Mouse (Mus musculus) heart, embryonic 15.5 days (tissue): ENCODE measurements around the gene Tpx2. TPM values are rescaled to one million over a fixed set of nuclear protein-coding genes. Genes with fewer than 3 reads are reported as not detected.

Experiments
- ATAC-seq: fragments of 200-750 bp; cut with Nextera tagmentation; replicated peaks from 2 replicates; pipeline ENCODE4 v1.8.0; 2017; ENCODE audit warnings: low read depth, moderate TSS enrichment; ENCODE audit not compliant: insufficient number of reproducible peaks, insufficient read depth, low FRiP score
- H3K27ac ChIP-seq: fragments of 300-500 bp; sonication (generic); 2 replicates; pipeline ENCODE4 v1.5.1; 2015; ENCODE audit warnings: mild to moderate bottlenecking, inconsistent platforms
- H3K27me3 ChIP-seq: fragments of 300-500 bp; sonication (generic); 2 replicates; pipeline ENCODE4 v1.6.1; 2015; ENCODE audit warnings: inconsistent platforms
- H3K36me3 ChIP-seq: fragments of 300-500 bp; sonication (generic); 2 replicates; pipeline ENCODE4 v1.6.1; 2015; ENCODE audit warnings: mild to moderate bottlenecking, inconsistent platforms
- H3K4me1 ChIP-seq: fragments of 300-500 bp; sonication (generic); replicated peaks from 2 replicates; pipeline ENCODE4 v1.6.1; 2015; ENCODE audit warnings: inconsistent platforms
- H3K4me2 ChIP-seq: fragments of 300-500 bp; sonication (generic); 2 replicates; pipeline ENCODE4 v1.6.1; 2015; ENCODE audit warnings: inconsistent platforms, mild to moderate bottlenecking, moderate library complexity
- H3K4me3 ChIP-seq: fragments of 300-500 bp; sonication (generic); 2 replicates; pipeline ENCODE4 v1.5.1; 2015; ENCODE audit warnings: mild to moderate bottlenecking, inconsistent platforms
- H3K9ac ChIP-seq: fragments of 300-500 bp; sonication (generic); 2 replicates; pipeline ENCODE4 v1.6.1; 2015; ENCODE audit warnings: mild to moderate bottlenecking, inconsistent platforms
- H3K9me3 ChIP-seq: fragments of 300-500 bp; sonication (generic); replicated peaks from 2 replicates; pipeline ENCODE4 v1.6.1; 2016; ENCODE audit warnings: inconsistent platforms
- WGBS: fragments of 180-500 bp; shearing (Covaris S2); methylation state at CpG from one replicate; pipeline ENCODE4 v1.1.7; 2015; ENCODE audit warnings: mixed read lengths; 5-methylcytosine and 5-hydroxymethylcytosine counted together
- polyA plus RNA-seq: library from polyadenylated mRNA; unstranded; fragments of >200 nt; fragmentation: Nextera tagmentation; extraction: Ambion mirVana; gene quantifications from 2 replicates; pipeline ENCODE4 v1.2.1, GENCODE M21; 2015

The Tpx2 gene
- polyA plus RNA-seq, 1 experiment from 2014 or later, result 47.3 TPM

DNA sequence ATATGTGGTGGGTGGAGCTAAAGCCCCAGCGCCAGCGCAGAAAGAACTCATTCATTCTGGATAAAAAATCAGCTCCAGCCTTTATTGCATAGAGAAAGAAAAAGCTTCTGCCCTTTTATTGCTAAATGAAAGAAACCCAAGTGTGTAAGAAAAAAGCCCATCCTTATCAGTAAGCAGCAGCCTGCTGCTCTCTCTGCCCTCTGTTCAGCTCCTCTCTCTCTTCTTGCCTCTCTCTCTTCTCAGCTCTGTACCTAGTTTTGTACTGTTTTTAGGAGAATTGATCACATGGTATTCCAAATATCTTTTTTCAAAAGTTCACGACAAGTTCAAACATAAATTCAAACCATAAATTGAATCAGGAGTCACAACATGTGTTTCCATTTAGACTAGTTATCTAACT is 30.5 kb downstream of the Tpx2 start:
- no peaks in the 10 kb centered on the region for H3K9me3 ChIP-seq
- H3K4me3 ChIP-seq, result no peak overlapping the region
- WGBS, result 93% methylated on average over 3 of the region's 3 CpGs
- no peak for ATAC-seq
- no peak overlapping the region for H3K4me2 ChIP-seq
- H3K9ac ChIP-seq, result no peak overlapping the region
- H3K4me1 ChIP-seq, result no peaks in the 10 kb centered on the region
- H3K27ac ChIP-seq, result no peak overlapping the region
- no peaks in the 10 kb centered on the region for H3K27me3 ChIP-seq
- H3K36me3 ChIP-seq, result peaks cover 81% of the 10 kb centered on the region

DNA sequence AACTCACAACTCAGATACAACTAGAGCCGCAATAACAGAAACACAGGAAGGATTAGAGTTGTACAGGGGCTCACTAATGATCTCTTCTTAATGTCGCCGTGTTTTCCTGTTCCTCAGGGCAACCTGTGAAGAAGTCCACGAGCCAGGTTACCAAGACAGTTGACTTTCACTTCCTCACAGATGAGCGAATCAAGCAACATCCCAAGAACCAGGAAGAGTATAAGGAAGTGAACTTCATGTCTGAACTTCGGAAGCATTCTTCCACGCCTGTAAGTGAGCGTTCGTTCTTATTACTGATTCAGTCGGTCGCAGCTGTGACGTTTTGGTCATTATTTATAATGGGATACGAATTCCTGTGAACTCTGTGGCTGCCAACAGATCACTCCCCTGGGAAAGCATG is 33.1 kb downstream of the Tpx2 start:
- Histone ChIP-seq H3K9me3 (no peaks in the 10 kb centered on the region), H3K4me1 (no peaks in the 10 kb centered on the region), H3K36me3 (peaks cover 83% of the 10 kb centered on the region), H3K27me3 (no peaks in the 10 kb centered on the region), H3K9ac (no peak overlapping the region), H3K27ac (no peak overlapping the region), H3K4me3 (no peak overlapping the region), H3K4me2 (no peak overlapping the region)
- no peak for ATAC-seq
- 91% methylated on average over 13 of the region's 13 CpGs for WGBS

DNA sequence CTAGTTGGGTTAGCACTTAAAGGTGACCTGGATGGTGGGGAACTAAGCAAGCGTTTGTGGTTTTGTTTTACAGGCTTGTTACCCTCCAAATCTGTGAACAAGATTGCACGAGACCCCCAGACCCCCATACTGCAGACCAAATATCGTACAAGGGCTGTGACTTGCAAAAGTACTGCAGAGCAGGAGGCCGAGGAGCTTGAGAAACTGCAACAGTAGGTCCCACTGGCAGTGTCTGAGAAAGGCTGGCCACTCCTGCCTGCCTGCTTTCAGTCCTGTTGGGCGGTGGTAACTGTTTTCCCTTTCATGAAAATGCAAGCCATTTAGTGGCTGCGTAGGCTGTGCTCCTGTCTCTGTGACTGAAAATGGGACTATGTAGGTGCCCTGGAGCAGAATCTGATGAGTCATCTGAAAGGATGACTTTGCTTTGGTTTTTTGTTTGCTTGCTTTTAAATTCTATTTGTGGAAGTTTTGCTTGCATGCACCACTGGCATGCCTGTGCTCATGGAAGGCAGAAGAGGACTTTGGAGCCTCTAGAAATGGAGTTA is 36.4 kb downstream of the Tpx2 start:
- WGBS, result 92% methylated on average over 6 of the region's 6 CpGs

DNA sequence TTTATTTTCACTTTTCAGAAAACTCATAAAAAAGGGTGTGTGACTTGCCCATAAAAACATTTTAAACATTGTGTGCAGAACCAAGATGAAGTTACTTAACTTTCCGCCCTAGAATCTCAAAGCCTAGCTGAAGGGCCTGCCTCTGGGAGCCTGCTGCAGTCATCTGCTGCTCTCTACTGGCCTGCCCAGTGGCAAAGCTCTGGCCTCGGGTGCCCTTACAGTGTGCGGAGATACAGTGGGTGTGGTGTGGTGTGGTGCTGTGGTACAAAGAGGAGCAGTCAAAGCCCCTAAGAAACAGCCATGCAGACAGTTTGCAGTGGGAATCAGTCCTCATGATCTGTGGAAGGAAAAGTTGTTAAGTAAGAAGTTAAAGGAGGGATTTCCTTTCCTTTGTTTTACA is 39.5 kb downstream of the Tpx2 start:
- H3K4me2 ChIP-seq, result no peak overlapping the region
- WGBS, result 80% methylated on average over 3 of the region's 3 CpGs
- no peak overlapping the region for H3K9ac ChIP-seq
- no peak for ATAC-seq
- H3K9me3 ChIP-seq, result no peaks in the 10 kb centered on the region
- no peak overlapping the region for H3K4me3 ChIP-seq
- H3K27me3 ChIP-seq, result no peaks in the 10 kb centered on the region
- no peak overlapping the region for H3K27ac ChIP-seq
- H3K4me1 ChIP-seq, result no peaks in the 10 kb centered on the region
- H3K36me3 ChIP-seq, result peaks cover 87% of the 10 kb centered on the region

More for the DNA sequence above, 36.4 kb downstream of the Tpx2 start:
- ATAC-seq, result no peak
- peaks cover 88% of the 10 kb centered on the region for H3K36me3 ChIP-seq
- no peak overlapping the region for H3K4me3 ChIP-seq
- H3K9me3 ChIP-seq, result no peaks in the 10 kb centered on the region
- no peak overlapping the region for H3K4me2 ChIP-seq
- H3K9ac ChIP-seq, result no peak overlapping the region
- no peaks in the 10 kb centered on the region for H3K27me3 ChIP-seq
- H3K27ac ChIP-seq, result no peak overlapping the region
- no peaks in the 10 kb centered on the region for H3K4me1 ChIP-seq

GRCm38 (mm10) chr2:152888774-152889173 is 41.0 kb downstream of the Tpx2 start:
- Histone ChIP-seq H3K4me2 (no peak overlapping the region), H3K4me1 (no peaks in the 10 kb centered on the region), H3K27me3 (no peaks in the 10 kb centered on the region), H3K4me3 (no peak overlapping the region), H3K36me3 (peaks cover 92% of the 10 kb centered on the region), H3K9ac (no peak overlapping the region), H3K9me3 (no peaks in the 10 kb centered on the region), H3K27ac (no peak overlapping the region)
- ATAC-seq, result no peak
- 93% methylated on average over 5 of the region's 5 CpGs for WGBS

- 91% methylated on average over 9 of the region's 9 CpGs for WGBS
- peaks cover 46% of the 10 kb centered on the region for H3K36me3 ChIP-seq
- ATAC-seq, result no peak
- no peaks in the 10 kb centered on the region for H3K27me3 ChIP-seq
- H3K27ac ChIP-seq, result no peak overlapping the region
- H3K9me3 ChIP-seq, result no peaks in the 10 kb centered on the region
- H3K9ac ChIP-seq, result no peak overlapping the region
- no peaks in the 10 kb centered on the region for H3K4me1 ChIP-seq
- no peak overlapping the region for H3K4me3 ChIP-seq
- H3K4me2 ChIP-seq, result no peak overlapping the region
Measured at GRCm38 (mm10) chr2:152895834-152896233, 48.1 kb downstream of the Tpx2 start.

GRCm38 (mm10) chr2:152896926-152897325 is 49.2 kb downstream of the Tpx2 start:
- H3K36me3 ChIP-seq, result peaks cover 35% of the 10 kb centered on the region
- H3K4me2 ChIP-seq, result no peak overlapping the region
- no peaks in the 10 kb centered on the region for H3K27me3 ChIP-seq
- H3K4me1 ChIP-seq, result no peaks in the 10 kb centered on the region
- no peak overlapping the region for H3K9ac ChIP-seq
- no peak for ATAC-seq
- H3K4me3 ChIP-seq, result no peak overlapping the region
- H3K27ac ChIP-seq, result no peak overlapping the region
- WGBS, result 85% methylated on average over 3 of the region's 3 CpGs
- H3K9me3 ChIP-seq, result no peaks in the 10 kb centered on the region

GRCm38 (mm10) chr2:152899011-152899410 is 51.2 kb downstream of the Tpx2 start:
- H3K9ac ChIP-seq, result no peak overlapping the region
- H3K27ac ChIP-seq, result no peak overlapping the region
- no peaks in the 10 kb centered on the region for H3K9me3 ChIP-seq
- H3K27me3 ChIP-seq, result no peaks in the 10 kb centered on the region
- H3K4me3 ChIP-seq, result no peak overlapping the region
- ATAC-seq, result no peak
- WGBS, result 75% methylated on average over 6 of the region's 6 CpGs
- H3K4me2 ChIP-seq, result no peak overlapping the region
- peaks cover 14% of the 10 kb centered on the region for H3K36me3 ChIP-seq
- H3K4me1 ChIP-seq, result peaks cover 2% of the 10 kb centered on the region; the same call in 1 of the 2 replicates

GRCm38 (mm10) chr2:152901296-152901695 is 53.5 kb downstream of the Tpx2 start:
- no peak for ATAC-seq
- no peak overlapping the region for H3K9ac ChIP-seq
- no peak overlapping the region for H3K4me3 ChIP-seq
- H3K9me3 ChIP-seq, result no peaks in the 10 kb centered on the region
- no peaks in the 10 kb centered on the region; the same call in 1 of the 2 replicates for H3K36me3 ChIP-seq
- H3K4me2 ChIP-seq, result no peak overlapping the region
- H3K4me1 ChIP-seq, result peaks cover 25% of the 10 kb centered on the region
- 89% methylated on average over 15 of the region's 15 CpGs for WGBS
- no peak overlapping the region for H3K27ac ChIP-seq
- H3K27me3 ChIP-seq, result no peaks in the 10 kb centered on the region

- Histone ChIP-seq H3K9me3 (no peaks in the 10 kb centered on the region), H3K36me3 (no peaks in the 10 kb centered on the region), H3K4me1 (peaks cover 39% of the 10 kb centered on the region), H3K4me3 (no peak overlapping the region), H3K9ac (no peak overlapping the region), H3K27ac (no peak overlapping the region), H3K4me2 (no peak overlapping the region), H3K27me3 (no peaks in the 10 kb centered on the region)
- ATAC-seq, result no peak
- 56% methylated on average over 3 of the region's 3 CpGs for WGBS
Measured at GRCm38 (mm10) chr2:152902658-152903057, 54.9 kb downstream of the Tpx2 start.

DNA sequence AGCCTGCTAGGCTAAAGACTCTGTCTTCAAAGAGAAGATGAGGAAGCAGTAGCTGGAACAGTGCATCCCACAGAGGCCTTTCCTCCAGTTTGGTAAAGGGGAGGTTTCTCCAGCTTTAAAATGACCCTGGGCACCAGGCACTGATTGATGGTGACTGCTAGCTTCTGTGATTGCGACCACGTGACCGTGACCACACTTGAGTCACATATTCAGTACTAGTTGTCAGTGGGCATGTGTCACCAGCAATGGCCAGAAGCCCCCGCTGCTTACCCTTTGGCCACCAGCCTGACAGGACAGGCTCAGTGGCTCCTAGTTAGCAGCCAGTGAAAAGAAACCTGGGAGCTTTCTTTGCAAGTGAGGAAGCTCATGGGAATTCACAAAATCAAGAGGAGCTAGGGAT is 55.8 kb downstream of the Tpx2 start:
- Histone ChIP-seq H3K4me3 (no peak overlapping the region), H3K36me3 (no peaks in the 10 kb centered on the region), H3K4me1 (peaks cover 40% of the 10 kb centered on the region), H3K4me2 (no peak overlapping the region), H3K9me3 (no peaks in the 10 kb centered on the region), H3K9ac (no peak overlapping the region), H3K27me3 (no peaks in the 10 kb centered on the region), H3K27ac (no peak overlapping the region)
- no peak for ATAC-seq
- 69% methylated on average over 4 of the region's 4 CpGs for WGBS

- Histone ChIP-seq H3K4me3 (no peak overlapping the region), H3K4me1 (peaks cover 40% of the 10 kb centered on the region), H3K27me3 (no peaks in the 10 kb centered on the region; the same call in 1 of the 2 replicates), H3K27ac (peak overlapping the region; percentile 82), H3K9ac (no peak overlapping the region), H3K36me3 (no peaks in the 10 kb centered on the region), H3K9me3 (no peaks in the 10 kb centered on the region), H3K4me2 (no peak overlapping the region)
- ATAC-seq, result no peak; the same call in 1 of the 2 replicates
- 56% methylated on average over 5 of the region's 5 CpGs for whole genome bisulfite sequencing
Measured at GRCm38 (mm10) chr2:152904127-152904643, 56.4 kb downstream of the Tpx2 start.
